Mouse (Mus musculus) cortical plate, adult 2 months (tissue): ENCODE results near the gene Vmn1r71. TPM values are rescaled to one million over a fixed set of nuclear protein-coding genes. Genes with fewer than 3 reads are reported as not detected.
"Not testable (repeated sequence)": the region's sequence is repeated elsewhere in the genome, so short reads cannot be mapped to it uniquely, and the experiment has no call there.

ENCODE experiments used
- H3K27ac ChIP-seq: fragments of 200-500 bp; 2 replicates; pipeline ENCODE4 v1.5.1; 2012; ENCODE audit warnings: low read length, control low read depth, inconsistent platforms; ENCODE audit not compliant: insufficient read depth
- H3K4me1 ChIP-seq: fragments of 200-500 bp; 2 replicates; pipeline ENCODE4 v1.6.1; 2011; ENCODE audit warnings: low read length; ENCODE audit not compliant: control insufficient read depth, insufficient read depth
- H3K4me3 ChIP-seq: fragments of 200-500 bp; 2 replicates; pipeline ENCODE4 v1.5.1; 2011; ENCODE audit warnings: mild to moderate bottlenecking, low read length, control low read depth; ENCODE audit not compliant: insufficient read depth
- CTCF ChIP-seq: fragments of 200-500 bp; IDR thresholded peaks from 2 replicates; pipeline ENCODE4 v1.5.1; 2011; ENCODE audit warnings: mild to moderate bottlenecking, control low read depth, low read length; ENCODE audit not compliant: insufficient read depth; ENCODE audit errors: extremely low read depth
- POLR2A ChIP-seq: fragments of 200-500 bp; IDR thresholded peaks from 2 replicates; pipeline ENCODE4 v1.6.1; 2011; ENCODE audit warnings: mild to moderate bottlenecking, low read length, control low read depth; ENCODE audit not compliant: insufficient read depth; ENCODE audit errors: extremely low read depth
- polyA plus RNA-seq: library from polyadenylated mRNA; depleted of rRNA; stranded (reverse); fragments of >200 nt; gene quantifications from 2 replicates; pipeline ENCODE4 v1.2.3, GENCODE M21; 2012; rRNA removed

Vmn1r71 gene
- not detected in 2 replicates for polyA plus RNA-seq

- Histone ChIP-seq H3K4me1 (no peaks in the 10 kb centered on the region), H3K4me3 (no peak within 1 kb of the TSS), H3K27ac (no peak within 1 kb of the TSS)
- no peak for TF ChIP-seq POLR2A
- no peak for TF ChIP-seq CTCF
These were observed at the start of gene Vmn1r71 for GRCm38 (mm10) chr7:10754264-10754663. TSS of gene Vmn1r71 (minus strand) at chr7:10754364.

GRCm38 (mm10) chr7:10757551-10757950 lies 3.4 kb upstream of the Vmn1r71 start:
- H3K27ac ChIP-seq, H3K4me3 ChIP-seq: not testable (repeated sequence)

More at GRCm38 (mm10) chr7:10757551-10757950, 3.4 kb upstream of the Vmn1r71 start:
- H3K4me1 ChIP-seq: not testable (repeated sequence)

Other genes with a start within 250 kb of the Vmn1r71 start
- gene Vmn1r68, start 195.9 kb downstream of the Vmn1r71 start, polyA plus RNA-seq: not detected in 2 replicates
- not detected in 2 replicates for gene Vmn1r69, start 140.7 kb downstream of the Vmn1r71 start, polyA plus RNA-seq
- gene Vmn1r70, start 122.8 kb downstream of the Vmn1r71 start, polyA plus RNA-seq: not detected in 2 replicates
- gene Nlrp4b, start 66.6 kb downstream of the Vmn1r71 start, polyA plus RNA-seq: not detected in 2 replicates
- gene Zscan4b, start 150.7 kb upstream of the Vmn1r71 start, polyA plus RNA-seq: not detected in 2 replicates